Mouse (Mus musculus) frontal cortex, adult (tissue): ENCODE results near the gene Plekhg5.
A peak's percentile ranks its signal among the peaks of the same experiment; 100 is the strongest.

Experiments
- ATAC-seq: cut with Nextera tagmentation; 2 replicates; pipeline ENCODE4 v1.9.2; 2017; ENCODE audit warnings: mild to moderate bottlenecking, moderate library complexity, mixed read lengths; ENCODE audit not compliant: low TSS enrichment

Plekhg5 gene

DNA sequence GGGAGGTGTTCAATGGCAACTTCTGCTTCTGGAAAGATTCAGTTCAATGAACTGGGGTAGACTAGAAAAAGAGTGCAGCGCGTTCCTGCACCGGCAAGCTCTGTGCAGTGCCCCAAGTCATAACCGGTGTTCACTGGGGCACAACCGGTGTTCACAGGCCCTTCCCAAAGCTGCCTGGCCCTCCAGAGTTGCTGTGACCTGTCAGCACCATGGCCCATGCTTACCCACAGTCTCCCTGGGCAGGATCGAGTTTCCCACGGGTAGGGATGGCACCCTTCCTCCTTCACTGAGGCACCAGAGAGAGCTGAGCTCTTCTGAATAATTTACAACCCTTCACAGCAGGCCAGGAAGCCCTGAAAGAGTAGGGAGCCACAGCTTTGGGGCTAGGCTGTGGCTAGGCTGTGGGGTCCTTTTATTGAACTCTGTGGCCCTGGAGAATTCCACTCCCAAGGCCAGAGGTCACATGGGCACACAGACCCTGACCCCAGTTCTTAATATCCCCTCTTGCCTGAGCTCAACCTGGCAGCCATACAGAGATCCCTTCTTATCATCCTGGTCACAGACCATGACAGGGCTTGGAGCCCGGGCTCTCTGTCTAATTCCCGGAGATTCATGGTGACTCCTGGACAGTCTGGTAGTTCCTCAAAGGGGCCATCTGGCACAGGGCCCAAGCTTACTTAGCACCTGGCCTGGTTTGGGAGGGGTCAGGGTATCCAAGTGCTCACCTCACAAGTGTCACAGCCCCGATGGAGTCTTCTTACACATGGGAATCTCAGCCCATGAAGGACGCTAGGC, 73.9 kb downstream of the Plekhg5 start:
- ATAC-seq: no peak

DNA sequence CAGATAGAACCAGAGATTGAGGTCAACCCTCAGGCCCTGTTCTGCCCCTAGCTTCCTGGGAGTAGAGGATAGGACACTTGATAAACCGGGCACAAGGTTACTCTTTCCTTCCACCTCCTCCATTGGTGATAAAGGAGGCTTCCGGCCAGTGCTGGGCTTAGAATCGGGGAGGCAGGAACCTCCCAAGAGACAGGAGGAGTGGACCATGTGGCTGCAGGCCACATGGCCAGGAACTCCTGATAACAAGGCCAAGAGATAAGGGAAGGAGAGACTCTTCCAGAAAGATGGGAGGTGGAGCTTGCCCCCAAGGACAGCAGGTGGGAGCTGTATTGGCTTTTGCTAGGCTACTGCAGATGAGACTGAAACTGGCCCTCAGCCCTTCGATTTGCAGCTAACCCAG, 78.2 kb downstream of the Plekhg5 start:
- no peak for ATAC-seq

DNA sequence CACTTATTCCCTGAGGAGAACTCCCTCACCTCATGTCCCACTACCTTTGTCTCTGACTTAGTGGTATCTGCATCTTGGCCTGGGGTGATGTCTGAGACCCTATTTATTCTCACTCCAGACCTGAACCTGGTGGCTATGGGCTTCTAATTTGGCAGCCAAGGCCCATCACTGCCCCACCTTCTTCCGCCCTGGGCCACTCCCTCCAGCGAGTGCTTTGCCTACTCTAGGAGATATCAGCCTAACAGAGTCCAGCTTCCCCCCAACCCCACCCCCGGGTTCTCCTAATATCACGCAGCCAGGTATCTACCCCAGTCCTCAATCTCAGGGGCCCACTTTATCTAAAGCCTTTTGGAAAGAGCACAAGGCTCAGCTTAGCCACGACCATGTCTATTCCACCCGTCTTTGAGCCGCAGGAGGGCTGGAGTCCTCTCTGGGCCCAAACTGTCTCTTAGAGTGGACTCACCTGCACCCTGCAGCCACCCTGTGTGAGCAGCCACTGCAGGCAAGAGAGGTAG, 79.2 kb downstream of the Plekhg5 start:
- no peak for ATAC-seq

DNA sequence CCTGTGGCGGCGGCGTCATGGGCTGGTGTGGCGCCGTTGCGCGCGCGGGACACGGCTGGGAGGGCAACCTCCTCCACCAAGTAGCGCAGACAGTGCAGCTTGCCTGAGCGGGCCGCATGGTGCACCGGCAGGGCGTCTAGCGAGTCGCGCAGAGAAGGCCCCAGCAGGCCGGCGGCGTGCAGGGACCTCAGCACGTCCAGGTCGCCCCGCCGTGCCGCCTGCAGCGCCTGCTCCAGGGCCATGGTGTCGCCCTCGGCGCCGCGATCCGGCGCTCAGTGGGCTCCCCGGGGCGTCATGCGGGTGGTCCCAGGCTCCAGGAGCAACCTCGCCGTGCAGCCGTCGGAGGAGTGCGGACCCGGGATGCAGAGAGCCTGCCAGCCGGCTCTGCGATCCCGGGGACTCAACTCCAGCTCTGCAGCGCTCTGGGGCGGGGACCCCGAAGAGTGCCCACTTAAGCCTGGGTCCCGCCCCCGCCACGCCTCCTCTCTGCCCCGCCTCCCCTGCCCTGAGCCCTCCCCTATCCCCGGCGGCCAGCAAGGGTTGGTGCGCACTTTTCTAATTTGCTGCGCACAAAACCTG, 79.8 kb downstream of the Plekhg5 start, which contains the start of gene Espn:
TSS of gene Espn (minus strand) at position 406 of the 579 bp plus-strand sequence.
- no peak for ATAC-seq

DNA sequence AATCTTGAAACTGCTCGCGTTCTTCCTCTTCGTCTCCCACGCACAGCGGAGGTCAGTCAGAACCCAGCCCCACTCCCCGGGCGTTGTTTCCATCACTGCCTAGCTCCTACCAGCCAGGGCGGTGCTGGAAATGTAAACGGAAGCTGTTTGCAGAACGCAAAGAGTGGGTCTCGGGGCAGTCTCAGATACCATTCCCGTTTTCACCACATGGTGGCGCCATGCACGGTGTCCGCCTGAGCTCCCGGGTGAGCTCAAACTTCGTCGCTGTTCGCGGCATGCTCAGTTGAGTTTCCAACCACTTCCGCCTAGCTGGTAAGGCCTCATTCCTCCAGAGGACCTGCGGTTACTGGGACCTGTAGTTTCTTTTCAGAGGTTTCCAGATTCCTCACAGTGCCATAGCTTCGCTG, 81.5 kb downstream of the Plekhg5 start:
- ATAC-seq: peak; percentile 64; the same call in 1 of the 2 replicates

DNA sequence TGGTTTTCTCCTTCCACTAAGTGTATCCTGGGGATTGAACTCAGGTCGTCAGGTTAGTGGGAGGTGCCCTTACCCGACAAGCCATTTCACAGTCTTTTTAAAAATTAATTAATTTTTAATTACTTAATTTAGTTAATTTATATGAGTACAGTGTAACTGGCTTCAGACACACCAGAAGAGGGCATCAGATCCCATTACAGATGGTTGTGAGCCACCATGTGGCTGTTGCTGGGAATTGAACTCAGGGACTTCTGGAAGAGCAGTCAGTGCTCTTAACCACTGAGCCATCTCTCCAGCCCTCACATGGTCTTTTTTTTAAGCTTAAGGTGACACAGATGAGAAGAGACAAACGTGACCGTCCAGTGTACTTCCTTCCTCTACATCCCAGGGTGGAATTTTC, 82.7 kb downstream of the Plekhg5 start:
- no peak for ATAC-seq

DNA sequence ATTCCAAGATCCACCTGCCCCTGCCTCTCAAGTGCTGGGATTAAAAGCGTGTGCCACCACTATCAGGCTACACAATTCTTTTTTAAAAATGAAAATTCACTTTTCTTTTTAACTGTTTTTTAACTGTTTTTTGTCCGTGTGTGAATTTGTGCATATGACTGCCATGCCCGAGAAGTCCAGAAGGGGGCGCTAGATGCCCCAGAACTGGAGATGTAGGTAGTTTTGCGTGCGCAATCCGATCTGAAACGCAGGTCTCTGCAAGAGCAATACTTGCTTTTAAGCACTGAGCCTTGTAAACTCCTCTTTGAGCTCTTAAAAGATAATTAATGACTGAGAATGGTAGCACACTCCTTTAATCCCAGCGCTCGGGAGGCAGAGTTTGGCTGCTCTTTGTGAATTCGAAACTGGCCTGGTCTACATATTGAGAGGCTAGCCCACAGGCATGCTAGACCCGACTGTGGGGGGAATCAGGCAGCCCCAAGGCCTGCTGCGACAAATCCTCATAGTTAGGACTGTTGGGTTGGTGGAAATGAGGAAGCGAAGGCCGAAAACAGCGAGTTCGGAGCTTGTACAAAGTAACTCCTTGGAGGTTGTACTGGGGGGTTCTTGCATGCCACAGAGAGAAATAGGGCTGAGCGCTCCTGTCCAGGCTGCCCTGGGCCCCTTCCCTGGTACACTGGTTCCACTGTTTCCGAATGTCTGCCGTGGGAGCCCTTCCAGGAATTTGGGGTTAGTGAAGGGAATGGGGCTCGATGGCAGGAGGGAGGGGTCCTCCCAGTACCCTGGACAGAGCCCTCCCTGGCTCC, 85.7 kb downstream of the Plekhg5 start:
- no peak for ATAC-seq

DNA sequence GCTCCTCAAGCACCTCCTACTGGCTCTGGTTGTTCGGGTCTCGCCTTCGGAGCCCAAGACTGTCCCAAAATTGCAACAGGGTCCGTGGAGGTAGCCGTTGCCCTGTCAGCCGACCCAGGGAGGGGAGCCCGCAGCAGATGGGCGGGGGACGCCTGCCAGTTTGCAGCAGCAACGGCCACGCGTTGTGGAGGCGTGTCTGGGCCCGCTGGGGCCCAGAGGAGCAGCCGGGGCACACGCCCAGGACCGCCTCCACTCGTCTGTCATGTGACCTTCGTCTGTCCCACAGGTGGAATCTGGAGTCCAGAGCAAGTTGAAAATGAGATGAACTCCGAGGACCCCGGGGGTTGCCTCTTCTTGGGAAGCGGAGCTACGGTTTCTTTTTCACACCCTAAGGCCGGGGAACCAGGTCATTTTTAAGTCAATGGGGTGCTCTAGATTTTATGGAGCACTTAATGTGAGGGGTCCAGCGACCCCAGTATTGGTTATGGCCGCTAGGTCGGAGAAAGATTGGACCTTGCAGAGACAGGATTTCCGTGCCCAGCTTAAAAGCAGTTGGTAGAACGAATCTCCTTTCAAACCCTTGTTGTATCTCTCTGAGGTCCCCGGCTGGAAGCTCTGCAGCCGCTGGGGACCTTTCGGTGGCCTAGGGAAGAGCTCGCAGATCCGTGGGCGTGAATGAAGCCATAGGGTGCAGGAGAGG, 86.4 kb downstream of the Plekhg5 start, which contains the start of gene Hes2:
TSS of gene Hes2 (plus strand) at position 283 of the 700 bp plus-strand sequence.
- ATAC-seq: no peak

DNA sequence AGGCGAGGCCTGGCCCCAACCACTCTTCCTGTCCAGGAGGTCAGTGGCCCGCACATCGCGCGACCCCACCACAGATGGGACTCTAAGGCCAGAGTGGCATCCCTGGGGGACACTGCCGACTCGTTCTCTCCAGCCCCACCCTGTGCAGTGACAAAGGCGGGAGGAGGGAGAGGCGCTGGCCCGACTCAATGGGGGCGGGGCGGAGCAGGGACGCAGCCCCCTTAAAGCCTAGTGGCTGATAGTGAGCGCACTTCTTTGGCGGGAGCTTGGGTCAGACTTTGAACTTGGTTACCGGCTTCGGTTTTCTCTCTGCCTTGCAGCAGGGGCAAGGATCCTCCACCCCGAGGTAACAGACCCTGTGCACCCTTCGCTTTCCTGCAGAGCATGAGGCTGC, 87.0 kb downstream of the Plekhg5 start:
- no peak for ATAC-seq

DNA sequence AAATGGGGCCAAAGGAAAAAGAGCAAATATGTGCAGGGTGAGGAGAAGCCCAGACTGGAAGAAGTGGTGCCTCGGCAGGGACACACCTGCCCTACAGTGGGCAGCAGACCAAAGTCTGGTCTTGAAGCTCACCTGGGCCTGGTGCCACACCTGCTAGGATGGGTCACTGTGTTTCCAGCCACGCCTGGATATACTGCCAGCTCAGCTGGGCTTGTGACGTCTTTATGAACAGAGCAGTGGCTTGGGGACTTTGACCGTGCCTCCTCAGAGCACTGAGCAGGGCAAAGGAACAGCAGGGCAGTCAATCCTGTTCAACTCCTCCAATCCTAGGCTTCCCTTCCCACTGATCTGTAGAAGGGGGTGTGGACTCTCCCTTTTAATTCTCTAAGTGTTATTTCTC, 88.5 kb downstream of the Plekhg5 start:
- no peak for ATAC-seq

DNA sequence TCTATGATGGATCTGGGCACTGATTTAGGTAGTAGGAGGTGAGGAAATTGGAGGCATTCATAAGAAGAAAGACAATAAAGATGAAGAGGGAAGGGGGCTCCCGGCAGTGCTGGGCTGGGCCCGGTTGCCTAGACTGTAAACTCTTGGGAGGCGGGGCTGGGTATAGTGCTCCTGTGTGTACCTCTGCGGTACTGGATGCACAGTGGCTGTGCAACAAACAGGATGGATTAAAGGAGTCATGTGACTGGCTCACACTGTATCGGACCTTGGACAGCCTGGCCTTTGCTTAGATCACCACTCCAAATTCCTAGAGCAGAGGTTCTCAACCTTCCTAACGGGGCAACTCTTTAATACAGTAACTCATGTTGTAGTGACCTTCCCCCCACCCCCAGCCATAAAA, 89.3 kb downstream of the Plekhg5 start:
- no peak for ATAC-seq

DNA sequence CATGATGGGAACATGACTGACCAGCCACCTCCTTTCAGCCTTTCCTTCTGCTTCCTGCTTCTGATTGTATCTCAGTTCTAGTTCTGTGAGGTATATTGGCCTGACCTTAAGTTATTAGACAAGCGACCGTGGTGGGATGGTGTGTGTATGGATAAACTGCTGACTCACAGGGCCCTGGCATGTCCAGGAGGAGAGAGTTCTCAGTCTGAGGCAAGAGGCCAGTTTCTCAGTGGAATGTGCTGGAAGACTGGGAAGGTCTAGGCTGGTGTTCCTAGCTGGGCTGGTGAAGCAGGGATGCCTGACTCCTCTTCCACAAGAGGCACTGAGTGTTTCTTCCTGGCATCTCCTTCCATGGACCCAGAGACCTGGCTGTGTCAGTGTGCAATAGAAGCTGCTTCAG, 90.5 kb downstream of the Plekhg5 start:
- no peak for ATAC-seq
